Mouse (Mus musculus) MEL (cell line): ENCODE measurements around the gene Usp39.

Experiments
- CHD1 ChIP-seq: IDR thresholded peaks from 2 replicates; pipeline ENCODE4 v1.6.1; 2012; ENCODE audit warnings: low read depth, mild to moderate bottlenecking, inconsistent platforms, low read length, improper control_type of control experiment
- CTCF ChIP-seq, 3 experiments: IDR thresholded peaks in 2 of 3; conservative IDR thresholded peaks in 1 of 3; 2 replicates each; pipeline ENCODE4 v1.5.1; 2011 to 2012; ENCODE audit warnings: low read length in 3 of 3, low read depth in 2 of 3, mild to moderate bottlenecking in 2 of 3, improper control_type of control experiment in 1 of 3, inconsistent platforms in 1 of 3, mixed read lengths in 1 of 3, moderate library complexity in 1 of 3; ENCODE audit not compliant: control insufficient read depth in 1 of 3, insufficient read depth in 1 of 3, poor library complexity in 1 of 3, severe bottlenecking in 1 of 3
- ELF1 ChIP-seq: IDR thresholded peaks from 2 replicates; pipeline ENCODE4 v1.6.1; 2014; ENCODE audit warnings: low read depth, mild to moderate bottlenecking, inconsistent platforms, low read length, improper control_type of control experiment, moderate library complexity
- HCFC1 ChIP-seq: IDR thresholded peaks from 2 replicates; pipeline ENCODE4 v1.6.1; 2012; ENCODE audit warnings: low read depth, mild to moderate bottlenecking, inconsistent platforms, low read length, improper control_type of control experiment, moderate library complexity
- NELFE ChIP-seq: IDR thresholded peaks from 2 replicates; pipeline ENCODE4 v1.6.1; 2011; ENCODE audit warnings: low read depth, low read length, improper control_type of control experiment
- POLR2A ChIP-seq, 2 experiments: IDR thresholded peaks; 2 replicates each; pipeline ENCODE4 v1.6.1; 2011 to 2012; ENCODE audit warnings: low read length in 2 of 2, mild to moderate bottlenecking in 2 of 2, control low read depth in 1 of 2, improper control_type of control experiment in 1 of 2, low read depth in 1 of 2, moderate library complexity in 1 of 2; ENCODE audit not compliant: control insufficient read depth in 1 of 2, insufficient read depth in 1 of 2, poor library complexity in 1 of 2
- POLR2AphosphoS2 ChIP-seq: IDR thresholded peaks from 2 replicates; pipeline ENCODE4 v1.6.1; 2011; ENCODE audit warnings: low read length, improper control_type of control experiment
- USF1 ChIP-seq: IDR thresholded peaks from 2 replicates; pipeline ENCODE4 v1.6.1; 2014; ENCODE audit warnings: low read depth, mild to moderate bottlenecking, inconsistent platforms, low read length, improper control_type of control experiment, moderate library complexity

- no peak for TF ChIP-seq CTCF (IDR thresholded peaks at IDR 0.05 in 2 of 3, conservative IDR thresholded peaks at IDR 0.05 in 1 of 3; ENCODE audit: control insufficient read depth in 1 of 3, insufficient read depth in 1 of 3, low read depth in 2 of 3, low read length in 3 of 3, poor library complexity in 1 of 3, severe bottlenecking in 1 of 3)
- no peak for TF ChIP-seq POLR2AphosphoS2
- TF ChIP-seq POLR2A (IDR thresholded peaks at IDR 0.05; ENCODE audit: control insufficient read depth in 1 of 2, insufficient read depth in 1 of 2, low read depth in 1 of 2, low read length in 2 of 2, poor library complexity in 1 of 2) = peak in 1 of 2 experiments; percentile 20; a peak in 1 of 4 replicates
- TF ChIP-seq USF1 = no peak
- TF ChIP-seq NELFE = no peak
- TF ChIP-seq CHD1 = no peak
- no peak for TF ChIP-seq HCFC1
- no peak for TF ChIP-seq ELF1
These were observed 13.2 kb upstream of the Usp39 start for GRCm38 (mm10) chr6:72358086-72358764.
